Mouse (Mus musculus): ENCODE data around the gene Foxp1.

GRCm38 (mm10) chr6:99189967-99190366 is 332.6 kb downstream of the Foxp1 start:
- TF ChIP-seq CTCF (IDR thresholded peaks at IDR 0.05) (no peak), EP300 (IDR thresholded peaks at IDR 0.05) (no peak)
